Mouse (Mus musculus) kidney, adult 2 months (tissue): ENCODE results near the gene Dhx40. TPM values are rescaled to one million over a fixed set of nuclear protein-coding genes. Genes with fewer than 3 reads are reported as not detected.
"Not testable (repeated sequence)": the region's sequence is repeated elsewhere in the genome, so short reads cannot be mapped to it uniquely, and the experiment has no call there.

ENCODE experiments used
- DNase-seq: peaks from one replicate; pipeline ENCODE4 v3.0.0; 2021
- H3K27ac ChIP-seq: fragments of 200-500 bp; 2 replicates; pipeline ENCODE4 v1.5.1; 2012; ENCODE audit warnings: low read depth, low read length, control low read depth, inconsistent platforms; ENCODE audit not compliant: insufficient read depth
- H3K27me3 ChIP-seq: fragments of 200-500 bp; replicated peaks from 2 replicates; pipeline ENCODE4 v1.6.1; 2012; ENCODE audit warnings: mild to moderate bottlenecking, moderate library complexity, low read length, inconsistent platforms; ENCODE audit not compliant: control insufficient read depth, insufficient read depth
- H3K36me3 ChIP-seq: fragments of 200-500 bp; 2 replicates; pipeline ENCODE4 v1.6.1; 2012; ENCODE audit warnings: mild to moderate bottlenecking, moderate library complexity, low read length, inconsistent platforms; ENCODE audit not compliant: control insufficient read depth, insufficient read depth
- H3K4me1 ChIP-seq: fragments of 200-500 bp; 2 replicates; pipeline ENCODE4 v1.6.1; 2011; ENCODE audit warnings: low read length; ENCODE audit not compliant: control insufficient read depth, insufficient read depth
- H3K4me3 ChIP-seq: fragments of 200-500 bp; 2 replicates; pipeline ENCODE4 v1.5.1; 2011; ENCODE audit warnings: mild to moderate bottlenecking, low read depth, low read length, control low read depth; ENCODE audit not compliant: insufficient read depth
- CTCF ChIP-seq: fragments of 200-500 bp; conservative IDR thresholded peaks from 2 replicates; pipeline ENCODE4 v1.5.1; 2011; ENCODE audit warnings: low read depth, mild to moderate bottlenecking, control low read depth, low read length, moderate library complexity, mixed read lengths; ENCODE audit not compliant: insufficient read depth, insufficient read length
- POLR2A ChIP-seq: fragments of 200-500 bp; IDR thresholded peaks from one replicate; pipeline ENCODE4 v1.6.1; 2011; ENCODE audit warnings: low read depth, low read length, control low read depth
- WGBS: fragments of 180-500 bp; shearing (Covaris S2); methylation state at CpG from one replicate; pipeline ENCODE4 v1.1.7; 2018; 5-methylcytosine and 5-hydroxymethylcytosine counted together
- polyA plus RNA-seq: library from polyadenylated mRNA; depleted of rRNA; stranded (reverse); fragments of >200 nt; gene quantifications from 2 replicates; pipeline ENCODE4 v1.2.3, GENCODE M21; 2012

Dhx40 gene
- polyA plus RNA-seq, 1 experiment = 10.0 TPM

GRCm38 (mm10) chr11:86751010-86751409, 56.5 kb downstream of the Dhx40 start:
- Histone ChIP-seq H3K4me3 (no peak overlapping the region), H3K36me3 (no peaks in the 10 kb centered on the region), H3K4me1 (peaks cover 24% of the 10 kb centered on the region; the same call in 1 of the 2 replicates), H3K27ac (no peak overlapping the region), H3K27me3 (no peaks in the 10 kb centered on the region)
- TF ChIP-seq POLR2A (no peak), CTCF (no peak)
- DNase-seq = no peak
- WGBS = 87% methylated on average over 1 of the region's 1 CpGs

DNA sequence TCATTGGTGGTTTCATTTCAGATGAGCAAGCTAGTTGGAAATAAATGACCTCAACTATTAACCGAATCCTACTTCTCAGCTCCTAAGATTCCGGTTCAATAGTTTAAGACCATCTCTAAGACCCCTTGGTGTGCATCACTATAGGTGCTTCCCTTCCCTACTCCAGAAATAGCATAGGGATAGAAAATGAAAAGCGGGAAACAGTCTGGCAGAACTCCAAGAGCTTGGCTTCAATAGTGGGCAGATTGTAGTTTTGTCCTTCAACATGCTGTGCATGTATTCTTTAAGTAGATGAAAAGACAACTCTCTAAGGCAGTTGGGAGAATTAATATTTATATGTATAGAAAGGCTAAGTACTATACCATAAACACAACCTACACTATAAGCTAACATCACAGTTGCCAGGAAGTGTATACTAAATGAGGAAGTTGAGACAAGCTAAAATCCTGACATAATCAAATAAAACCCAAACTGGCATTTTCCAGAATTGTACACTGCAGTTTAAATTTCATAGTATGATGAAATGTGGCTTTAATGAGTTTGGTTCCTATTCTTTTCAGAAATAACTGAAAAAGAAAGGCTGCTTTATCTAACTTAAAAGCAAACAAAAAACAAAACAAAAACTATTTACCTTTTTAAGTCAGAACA, 57.6 kb downstream of the Dhx40 start:
- no peak for DNase-seq
- H3K4me1 ChIP-seq = peaks cover 32% of the 10 kb centered on the region; the same call in 1 of the 2 replicates
- 14% methylated on average over 3 of the region's 3 CpGs for WGBS
- H3K27me3 ChIP-seq = no peaks in the 10 kb centered on the region
- H3K4me3 ChIP-seq = no peak overlapping the region
- no peaks in the 10 kb centered on the region for H3K36me3 ChIP-seq
- TF ChIP-seq POLR2A (no peak), CTCF (no peak)
- H3K27ac ChIP-seq = peak overlapping the region; percentile 23; the same call in 1 of the 2 replicates

GRCm38 (mm10) chr11:86745634-86746404, 61.7 kb downstream of the Dhx40 start:
- WGBS = 28% methylated on average over 3 of the region's 3 CpGs
- no peaks in the 10 kb centered on the region for H3K36me3 ChIP-seq
- no peak for DNase-seq
- no peak overlapping the region for H3K4me3 ChIP-seq
- no peaks in the 10 kb centered on the region for H3K27me3 ChIP-seq
- no peak for TF ChIP-seq POLR2A
- TF ChIP-seq CTCF = no peak
- peaks cover 32% of the 10 kb centered on the region for H3K4me1 ChIP-seq
- peak overlapping the region; percentile 56 for H3K27ac ChIP-seq

DNA sequence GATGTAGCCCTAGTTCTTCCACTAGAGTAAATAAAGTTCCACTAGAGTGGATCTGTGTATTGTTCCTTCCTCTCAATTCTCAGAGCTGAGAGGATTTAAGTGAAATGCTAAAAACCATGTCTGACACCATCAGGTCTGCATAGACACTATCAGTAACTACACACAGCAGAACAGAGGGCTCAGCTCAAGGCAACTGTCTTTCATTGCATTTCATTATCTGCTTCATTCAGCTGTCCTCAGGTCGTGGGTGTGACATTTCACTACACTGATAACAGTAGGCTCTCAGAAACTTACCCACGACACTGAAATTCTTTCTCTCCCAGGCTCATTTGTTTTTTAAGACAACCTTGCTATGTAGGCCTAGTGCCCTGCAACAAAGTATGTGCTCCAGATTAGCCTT, 64.9 kb downstream of the Dhx40 start:
- TF ChIP-seq CTCF (no peak), POLR2A (no peak)
- 20% methylated on average over 2 of the region's 2 CpGs for WGBS
- DNase-seq = no peak
- H3K36me3 ChIP-seq = no peaks in the 10 kb centered on the region
- no peak overlapping the region for H3K27ac ChIP-seq
- H3K27me3 ChIP-seq = no peaks in the 10 kb centered on the region
- no peak overlapping the region for H3K4me3 ChIP-seq
- peaks cover 36% of the 10 kb centered on the region for H3K4me1 ChIP-seq

DNA sequence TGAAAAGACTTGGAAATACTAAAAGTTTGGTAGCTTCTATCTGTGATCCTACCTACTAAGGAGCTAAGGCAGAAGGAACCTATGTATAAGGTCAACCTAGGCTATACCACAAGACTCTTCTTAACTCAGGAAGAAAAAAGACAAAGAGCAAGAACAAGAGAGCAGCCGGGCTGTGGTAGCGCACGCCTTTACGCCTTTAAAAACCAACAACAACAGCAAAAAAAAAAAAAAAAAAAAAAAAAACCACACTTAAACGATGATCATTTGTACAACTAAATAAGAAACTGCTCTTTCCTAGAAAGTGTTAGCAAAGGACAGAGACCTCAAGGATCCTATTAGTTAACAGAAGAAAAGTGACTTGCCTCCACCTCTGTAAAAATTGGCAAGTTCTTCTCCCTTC, 66.0 kb downstream of the Dhx40 start:
- Histone ChIP-seq H3K4me3 (no peak overlapping the region), H3K27ac (no peak overlapping the region), H3K36me3 (peaks cover 2% of the 10 kb centered on the region; the same call in 1 of the 2 replicates), H3K27me3 (no peaks in the 10 kb centered on the region), H3K4me1 (peaks cover 35% of the 10 kb centered on the region)
- TF ChIP-seq CTCF = no peak
- no peak for TF ChIP-seq POLR2A
- 70% methylated on average over 5 of the region's 5 CpGs for WGBS
- no peak for DNase-seq

- no peak overlapping the region for H3K4me3 ChIP-seq
- H3K27ac ChIP-seq = no peak overlapping the region
- no peaks in the 10 kb centered on the region for H3K27me3 ChIP-seq
- H3K4me1 ChIP-seq = peaks cover 26% of the 10 kb centered on the region
- WGBS = 37% methylated on average over 2 of the region's 2 CpGs
- H3K36me3 ChIP-seq = peaks cover 3% of the 10 kb centered on the region; the same call in 1 of the 2 replicates
- no peak for TF ChIP-seq CTCF
- TF ChIP-seq POLR2A = no peak
- no peak for DNase-seq
Observed at GRCm38 (mm10) chr11:86739470-86739869, 68.1 kb downstream of the Dhx40 start.

DNA sequence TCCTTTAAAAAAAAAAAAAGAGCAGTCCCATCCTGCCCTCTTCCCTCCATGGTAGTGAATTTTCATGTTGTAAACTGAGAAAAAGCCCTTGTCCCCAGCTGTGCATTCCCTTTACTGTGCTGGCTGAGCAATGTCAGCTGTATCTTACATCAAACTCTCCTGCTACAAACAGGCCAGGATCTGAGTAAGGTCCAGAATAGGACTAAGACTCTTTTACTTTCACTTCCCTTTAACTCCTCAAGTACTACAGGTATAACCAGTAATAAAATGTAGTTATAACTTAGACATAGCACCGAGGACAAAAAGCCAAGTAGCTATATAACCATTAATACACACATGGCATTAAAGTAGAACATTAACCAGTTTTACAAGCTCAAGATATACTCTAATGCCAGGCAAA, 68.6 kb downstream of the Dhx40 start:
- Histone ChIP-seq H3K4me3 (no peak overlapping the region), H3K36me3 (peaks cover 3% of the 10 kb centered on the region; the same call in 1 of the 2 replicates), H3K4me1 (peaks cover 25% of the 10 kb centered on the region), H3K27me3 (no peaks in the 10 kb centered on the region), H3K27ac (no peak overlapping the region)
- TF ChIP-seq POLR2A = no peak
- TF ChIP-seq CTCF = no peak
- WGBS = 41% methylated on average over 1 of the region's 1 CpGs
- no peak for DNase-seq

GRCm38 (mm10) chr11:86738308-86738707, 69.2 kb downstream of the Dhx40 start:
- not testable (repeated sequence) for H3K4me3 ChIP-seq, H3K36me3 ChIP-seq, H3K27ac ChIP-seq, H3K27me3 ChIP-seq, DNase-seq
- 94% methylated on average over 1 of the region's 1 CpGs for WGBS
- H3K4me1 ChIP-seq = peaks cover 23% of the 10 kb centered on the region
